Mouse (Mus musculus) forebrain, postnatal 0 days (tissue): Measurements from ENCODE around the gene Sft2d1. TPM values are rescaled to one million over a fixed set of nuclear protein-coding genes. Genes with fewer than 3 reads are reported as not detected.

Experiments used
- ATAC-seq: fragments of 200-750 bp; cut with Nextera tagmentation; 2 replicates; pipeline ENCODE4 v1.8.0; 2017; ENCODE audit warnings: mild to moderate bottlenecking, moderate library complexity
- DNase-seq: peaks from one replicate; pipeline ENCODE4 v3.0.0-alpha.2; 2015
- H3K27ac ChIP-seq: fragments of 300-500 bp; sonication (generic); 2 replicates; pipeline ENCODE4 v1.5.1; 2014; ENCODE audit warnings: low read depth, mild to moderate bottlenecking, antibody characterized with exemption, low read length, moderate library complexity, mixed read lengths
- H3K27me3 ChIP-seq: fragments of 300-500 bp; sonication (generic); 2 replicates; pipeline ENCODE4 v1.6.1; 2014; ENCODE audit warnings: mild to moderate bottlenecking, low read length, mixed read lengths; ENCODE audit not compliant: insufficient read depth
- H3K36me3 ChIP-seq: fragments of 300-500 bp; sonication (generic); 2 replicates; pipeline ENCODE4 v1.6.1; 2014; ENCODE audit warnings: mild to moderate bottlenecking, moderate library complexity; ENCODE audit not compliant: insufficient read depth
- H3K4me1 ChIP-seq: fragments of 300-500 bp; sonication (generic); 2 replicates; pipeline ENCODE4 v1.6.1; 2014; ENCODE audit warnings: antibody characterized with exemption; ENCODE audit not compliant: insufficient read depth
- H3K4me2 ChIP-seq: fragments of 300-500 bp; sonication (generic); 2 replicates; pipeline ENCODE4 v1.6.1; 2014; ENCODE audit warnings: low read depth, mild to moderate bottlenecking, moderate library complexity
- H3K4me3 ChIP-seq: fragments of 300-500 bp; sonication (generic); 2 replicates; pipeline ENCODE4 v1.5.1; 2014; ENCODE audit warnings: low read depth, low read length, mixed read lengths
- H3K9ac ChIP-seq: fragments of 300-500 bp; sonication (generic); 2 replicates; pipeline ENCODE4 v1.6.1; 2014; ENCODE audit warnings: mild to moderate bottlenecking
- H3K9me3 ChIP-seq: fragments of 300-500 bp; sonication (generic); 2 replicates; pipeline ENCODE4 v1.6.1; 2016; ENCODE audit warnings: low read length
- CTCF ChIP-seq: sonication (generic); IDR thresholded peaks from 2 replicates; pipeline ENCODE4 v1.5.1; 2016; ENCODE audit warnings: antibody characterized with exemption, control low read depth, low read depth
- WGBS: fragments of 180-500 bp; shearing (Covaris S2); extraction: QIAGEN DNeasy Blood & Tissue Kit; methylation state at CpG from one replicate; pipeline ENCODE4 v1.1.7; 2014; 5-methylcytosine and 5-hydroxymethylcytosine counted together
- polyA plus RNA-seq: library from polyadenylated mRNA; unstranded; fragments of >200 nt; fragmentation: Nextera tagmentation; extraction: Ambion mirVana; gene quantifications from 2 replicates; pipeline ENCODE4 v1.2.1, GENCODE M21; 2015
- total RNA-seq: library from RNA; depleted of rRNA; stranded (reverse); fragments of >200 nt; gene quantifications from 2 replicates; pipeline ENCODE4 v1.2.3, GENCODE M21; 2014

Gene Sft2d1
- total and polyA plus RNA-seq, 2 experiments from 2014 or later: 138 to 196 TPM

DNA sequence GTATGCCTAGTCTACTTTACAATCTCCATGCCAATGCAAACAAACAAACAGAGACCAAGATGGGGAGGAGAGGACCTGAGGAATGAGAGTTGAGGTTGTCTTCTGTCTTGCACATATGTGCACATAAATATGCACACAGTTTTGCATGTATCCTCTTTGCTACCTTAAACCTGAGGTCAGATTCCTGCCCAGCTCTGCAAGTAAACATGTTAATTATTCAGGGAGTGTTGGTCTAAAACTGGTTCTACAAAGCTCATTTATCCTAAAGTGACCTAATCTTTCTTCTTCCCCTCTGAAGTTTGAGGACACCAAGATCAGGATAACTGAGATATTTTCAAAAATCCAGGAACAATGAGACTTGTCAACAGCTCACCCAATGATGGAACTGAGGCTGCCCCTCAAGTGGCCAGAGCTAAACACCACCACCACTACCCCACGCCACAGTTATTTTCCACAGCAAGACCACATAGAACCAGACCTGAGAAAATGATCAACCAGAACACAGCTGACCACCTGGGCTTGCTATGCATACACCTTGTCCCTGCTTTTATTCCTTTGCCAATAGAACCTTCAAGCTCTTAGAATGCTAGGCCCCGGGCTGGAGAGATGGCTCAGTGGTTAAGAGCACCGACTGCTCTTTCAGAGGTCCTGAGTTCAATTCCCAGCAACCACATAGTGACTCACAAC lies 20.8 kb upstream of the Sft2d1 start:
- Histone ChIP-seq H3K4me3 (no peak overlapping the region), H3K36me3 (peaks cover 13% of the 10 kb centered on the region; the same call in 1 of the 2 replicates), H3K9me3 (no peaks in the 10 kb centered on the region), H3K27me3 (no peaks in the 10 kb centered on the region), H3K9ac (no peak overlapping the region), H3K27ac (no peak overlapping the region), H3K4me2 (no peak overlapping the region), H3K4me1 (peaks cover 7% of the 10 kb centered on the region)
- WGBS: 92% methylated on average over 3 of the region's 3 CpGs
- ATAC-seq (no peak), DNase-seq (no peak)
- no peak for TF ChIP-seq CTCF

DNA sequence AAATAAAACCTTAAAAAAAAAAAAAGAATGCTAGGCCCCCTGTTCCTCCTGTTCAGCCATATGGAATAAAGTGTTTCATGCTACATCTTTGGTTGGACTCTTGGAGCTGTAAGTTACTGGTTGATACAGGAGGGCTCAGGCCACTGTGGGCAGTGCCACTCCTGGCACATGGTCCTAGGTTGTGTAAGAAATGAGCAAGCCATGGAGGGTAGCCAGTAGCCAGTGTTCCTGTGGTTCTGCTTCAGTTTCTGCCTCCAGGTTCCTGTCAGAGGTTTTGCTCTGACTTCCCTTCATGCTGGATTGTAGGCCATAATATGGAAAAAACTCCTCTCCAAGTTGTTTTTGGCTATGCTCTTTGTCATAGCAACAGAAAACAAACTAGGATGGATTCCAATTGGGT lies 20.2 kb upstream of the Sft2d1 start:
- DNase-seq (no peak), ATAC-seq (no peak)
- no peak overlapping the region for H3K9ac ChIP-seq
- H3K4me1 ChIP-seq: 0 out of 2 replicates have a peak, but pooled peaks cover 4% of the 10 kb centered on the region
- no peaks in the 10 kb centered on the region for H3K9me3 ChIP-seq
- no peak overlapping the region for H3K4me3 ChIP-seq
- H3K27me3 ChIP-seq: no peaks in the 10 kb centered on the region
- no peak overlapping the region for H3K27ac ChIP-seq
- TF ChIP-seq CTCF: no peak
- no peak overlapping the region for H3K4me2 ChIP-seq
- H3K36me3 ChIP-seq: peaks cover 16% of the 10 kb centered on the region; the same call in 1 of the 2 replicates

DNA sequence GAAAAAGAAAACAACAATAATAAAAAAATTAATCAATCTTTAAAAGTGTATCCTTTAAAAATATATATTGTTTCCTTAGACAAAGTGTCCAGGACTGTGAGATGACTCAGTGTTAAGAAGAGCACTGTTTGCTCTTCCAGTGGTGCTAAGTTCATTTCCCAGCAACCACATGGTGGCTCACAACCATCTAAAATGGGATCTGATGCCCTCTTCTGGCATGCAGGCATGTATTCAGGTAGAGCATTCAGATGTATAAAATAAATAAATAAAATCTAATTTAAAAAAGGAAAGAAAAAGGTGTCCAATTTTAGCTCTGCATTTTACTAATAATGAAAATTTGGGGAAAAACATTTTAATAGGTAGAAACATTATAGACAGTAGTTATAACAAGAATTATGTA lies 15.1 kb upstream of the Sft2d1 start:
- ATAC-seq: no peak
- Histone ChIP-seq H3K9ac (no peak overlapping the region), H3K4me2 (no peak overlapping the region), H3K27ac (no peak overlapping the region), H3K27me3 (no peaks in the 10 kb centered on the region), H3K9me3 (no peaks in the 10 kb centered on the region), H3K4me1 (no peaks in the 10 kb centered on the region), H3K4me3 (no peak overlapping the region), H3K36me3 (peaks cover 24% of the 10 kb centered on the region; the same call in 1 of the 2 replicates)
- TF ChIP-seq CTCF: peak; percentile 52
- no peak for DNase-seq

- no peaks in the 10 kb centered on the region for H3K9me3 ChIP-seq
- no peak for DNase-seq
- no peak for TF ChIP-seq CTCF
- no peaks in the 10 kb centered on the region for H3K4me1 ChIP-seq
- no peak overlapping the region for H3K4me2 ChIP-seq
- ATAC-seq: no peak
- no peak overlapping the region for H3K27ac ChIP-seq
- peaks cover 24% of the 10 kb centered on the region; the same call in 1 of the 2 replicates for H3K36me3 ChIP-seq
- 89% methylated on average over 9 of the region's 9 CpGs for WGBS
- H3K27me3 ChIP-seq: no peaks in the 10 kb centered on the region
- H3K9ac ChIP-seq: no peak overlapping the region
- no peak overlapping the region for H3K4me3 ChIP-seq
Measured at GRCm38 (mm10) chr17:8296313-8296844, 14.5 kb upstream of the Sft2d1 start.

GRCm38 (mm10) chr17:8297746-8298145 lies 13.2 kb upstream of the Sft2d1 start:
- ATAC-seq (no peak), DNase-seq (no peak)
- Histone ChIP-seq H3K4me1 (no peaks in the 10 kb centered on the region), H3K27ac (no peak overlapping the region), H3K4me2 (no peak overlapping the region), H3K9ac (no peak overlapping the region), H3K36me3 (peaks cover 24% of the 10 kb centered on the region; the same call in 1 of the 2 replicates), H3K9me3 (no peaks in the 10 kb centered on the region), H3K4me3 (no peak overlapping the region), H3K27me3 (no peaks in the 10 kb centered on the region)
- TF ChIP-seq CTCF: no peak
- WGBS: 90% methylated on average over 5 of the region's 5 CpGs

DNA sequence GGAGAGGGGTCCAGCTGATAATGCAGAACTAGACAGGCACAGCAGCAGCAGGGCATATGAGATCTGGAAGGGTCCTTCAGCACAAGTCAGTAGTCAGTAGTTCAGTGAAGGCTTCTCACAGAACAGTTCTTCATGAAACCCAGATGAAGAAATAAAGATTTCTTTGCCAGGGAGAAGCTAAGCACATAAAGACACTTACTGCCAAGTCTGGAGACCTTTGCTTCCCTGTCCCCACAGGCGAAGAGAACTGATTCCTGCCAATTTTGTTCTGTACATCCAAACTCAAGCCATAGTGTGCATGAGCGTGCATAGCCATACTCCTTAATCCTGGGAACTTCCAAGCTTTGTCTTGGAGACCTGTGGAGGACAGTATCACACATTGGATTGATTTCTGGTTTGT lies 12.6 kb upstream of the Sft2d1 start:
- no peak for DNase-seq
- Histone ChIP-seq H3K27me3 (no peaks in the 10 kb centered on the region), H3K9ac (no peak overlapping the region), H3K4me1 (no peaks in the 10 kb centered on the region), H3K4me2 (no peak overlapping the region), H3K4me3 (no peak overlapping the region), H3K9me3 (no peaks in the 10 kb centered on the region), H3K27ac (no peak overlapping the region), H3K36me3 (peaks cover 22% of the 10 kb centered on the region; the same call in 1 of the 2 replicates)
- no peak for TF ChIP-seq CTCF
- 85% methylated on average over 2 of the region's 2 CpGs for WGBS
- no peak for ATAC-seq

GRCm38 (mm10) chr17:8299524-8299923 lies 11.4 kb upstream of the Sft2d1 start:
- TF ChIP-seq CTCF: no peak
- Histone ChIP-seq H3K9me3 (no peaks in the 10 kb centered on the region), H3K4me3 (no peak overlapping the region), H3K36me3 (peaks cover 17% of the 10 kb centered on the region; the same call in 1 of the 2 replicates), H3K27me3 (no peaks in the 10 kb centered on the region), H3K4me1 (no peaks in the 10 kb centered on the region), H3K9ac (no peak overlapping the region), H3K4me2 (no peak overlapping the region), H3K27ac (no peak overlapping the region)
- ATAC-seq (no peak), DNase-seq (no peak)
